Mouse (Mus musculus) limb, embryonic 15.5 days (tissue): ENCODE results near the gene Mov10l1. TPM values are rescaled to one million over a fixed set of nuclear protein-coding genes. Genes with fewer than 3 reads are reported as not detected.

ENCODE experiments used
- polyA plus RNA-seq: library from polyadenylated mRNA; unstranded; fragments of >200 nt; fragmentation: Nextera tagmentation; extraction: Ambion mirVana; gene quantifications from 2 replicates; pipeline ENCODE4 v1.2.1, GENCODE M21; 2015

The Mov10l1 gene
- polyA plus RNA-seq, 1 experiment from 2014 or later, result 0.08 TPM

Other genes starting within 250 kb of the Mov10l1 start
- gene Brd1, start 248.7 kb upstream of the Mov10l1 start, polyA plus RNA-seq, result 18.6 and 21.7 TPM in 2 replicates
- 11.4 and 12.2 TPM in 2 replicates for gene Zbed4, start 231.2 kb upstream of the Mov10l1 start, polyA plus RNA-seq
- gene Alg12, start 163.6 kb upstream of the Mov10l1 start, polyA plus RNA-seq, result 12.0 and 12.3 TPM in 2 replicates
- 94.5 and 99.0 TPM in 2 replicates for gene Creld2, start 163.3 kb upstream of the Mov10l1 start, polyA plus RNA-seq
- 52.9 and 61.4 TPM in 2 replicates for gene Pim3, start 120.7 kb upstream of the Mov10l1 start, polyA plus RNA-seq
- gene Ttll8, start 28.5 kb upstream of the Mov10l1 start, polyA plus RNA-seq, result not detected in 2 replicates
- gene Mlc1, start 3.9 kb upstream of the Mov10l1 start, polyA plus RNA-seq, result 0.40 TPM in 2 replicates
- gene Panx2, start 76.8 kb downstream of the Mov10l1 start, polyA plus RNA-seq, result 0.31 and 0.34 TPM in 2 replicates
- gene Trabd, start 92.2 kb downstream of the Mov10l1 start, polyA plus RNA-seq, result 56.6 and 56.9 TPM in 2 replicates
- gene Selenoo, start 106.2 kb downstream of the Mov10l1 start, polyA plus RNA-seq, result 14.4 and 16.9 TPM in 2 replicates
- gene Tubgcp6, start 140.2 kb downstream of the Mov10l1 start, polyA plus RNA-seq, result 12.6 and 12.7 TPM in 2 replicates
- 22.4 and 23.4 TPM in 2 replicates for gene Hdac10, start 145.8 kb downstream of the Mov10l1 start, polyA plus RNA-seq
- gene Mapk12, start 157.8 kb downstream of the Mov10l1 start, polyA plus RNA-seq, result 7.1 and 15.4 TPM in 2 replicates
- gene Mapk11, start 166.7 kb downstream of the Mov10l1 start, polyA plus RNA-seq, result 7.8 and 8.3 TPM in 2 replicates
- gene Plxnb2, start 197.9 kb downstream of the Mov10l1 start, polyA plus RNA-seq, result 144 and 149 TPM in 2 replicates
- gene Dennd6b, start 213.6 kb downstream of the Mov10l1 start, polyA plus RNA-seq, result 12.4 and 13.0 TPM in 2 replicates
- 24.5 and 25.0 TPM in 2 replicates for gene Ppp6r2, start 228.6 kb downstream of the Mov10l1 start, polyA plus RNA-seq